Mouse (Mus musculus) induced T-regulatory cell, adult 2 months (primary cell): ENCODE measurements around the gene Ak9.

Experiments
- DNase-seq: peaks from one replicate; pipeline ENCODE4 v3.0.0-alpha.2; 2012; ENCODE audit warnings: low read depth

The Ak9 gene

GRCm38 (mm10) chr10:41450780-41451522, 147.2 kb downstream of the Ak9 start:
- DNase-seq: no peak

- no peak for DNase-seq
Measured at GRCm38 (mm10) chr10:41451656-41452055, 147.9 kb downstream of the Ak9 start.

- no peak for DNase-seq
Measured at GRCm38 (mm10) chr10:41452791-41453190, 149.0 kb downstream of the Ak9 start.

- no peak for DNase-seq
Measured at GRCm38 (mm10) chr10:41459990-41460389, 156.2 kb downstream of the Ak9 start.

GRCm38 (mm10) chr10:41460501-41460900, 156.7 kb downstream of the Ak9 start:
- DNase-seq: no peak

GRCm38 (mm10) chr10:41461057-41461722, 157.4 kb downstream of the Ak9 start:
- no peak for DNase-seq

- no peak for DNase-seq
Measured at GRCm38 (mm10) chr10:41464401-41464955, 160.7 kb downstream of the Ak9 start.

- no peak for DNase-seq
Measured at GRCm38 (mm10) chr10:41467325-41467724, 163.5 kb downstream of the Ak9 start.

- peak; percentile 53 for DNase-seq
Measured at GRCm38 (mm10) chr10:41470693-41471092, 166.9 kb downstream of the Ak9 start.

- DNase-seq: no peak
Measured at GRCm38 (mm10) chr10:41472534-41472933, 168.8 kb downstream of the Ak9 start.

- DNase-seq: peak; percentile 66
Measured at GRCm38 (mm10) chr10:41472962-41473481, 169.2 kb downstream of the Ak9 start.

- DNase-seq: peak; percentile 72
Measured at GRCm38 (mm10) chr10:41473782-41474468, 170.1 kb downstream of the Ak9 start.

GRCm38 (mm10) chr10:41474981-41475391, 171.2 kb downstream of the Ak9 start:
- peak; percentile 47 for DNase-seq

GRCm38 (mm10) chr10:41476171-41477017, 172.6 kb downstream of the Ak9 start, which contains the start of gene Mical1:
Gene Mical1, plus strand, starts transcription at chr10:41476314.
- peak; percentile 87 for DNase-seq

GRCm38 (mm10) chr10:41477018-41477277, 173.2 kb downstream of the Ak9 start:
- DNase-seq: no peak

GRCm38 (mm10) chr10:41477278-41478181, 173.8 kb downstream of the Ak9 start:
- DNase-seq: peak; percentile 86

- DNase-seq: no peak
Measured at GRCm38 (mm10) chr10:41479961-41480360, 176.2 kb downstream of the Ak9 start.

GRCm38 (mm10) chr10:41480938-41481880, 177.4 kb downstream of the Ak9 start:
- no peak for DNase-seq

GRCm38 (mm10) chr10:41482446-41482845, 178.7 kb downstream of the Ak9 start:
- no peak for DNase-seq
